Mouse (Mus musculus) small intestine, adult 2 months (tissue): ENCODE measurements around the gene Csmd2. TPM values are rescaled to one million over a fixed set of nuclear protein-coding genes. Genes with fewer than 3 reads are reported as not detected.

Source experiments
- H3K27ac ChIP-seq: fragments of 200-500 bp; 2 replicates; pipeline ENCODE4 v1.5.1; 2012; ENCODE audit warnings: low read depth, low read length, control low read depth, inconsistent platforms; ENCODE audit not compliant: insufficient read depth
- H3K27me3 ChIP-seq: fragments of 200-500 bp; 2 replicates; pipeline ENCODE4 v1.6.1; 2012; ENCODE audit warnings: mild to moderate bottlenecking, moderate library complexity, low read length, inconsistent platforms; ENCODE audit not compliant: control insufficient read depth, insufficient read depth
- H3K36me3 ChIP-seq: fragments of 200-500 bp; 2 replicates; pipeline ENCODE4 v1.6.1; 2012; ENCODE audit warnings: mild to moderate bottlenecking, low read length, control low read depth, inconsistent platforms; ENCODE audit not compliant: control insufficient read depth, insufficient read depth
- H3K4me1 ChIP-seq: fragments of 200-500 bp; 2 replicates; pipeline ENCODE4 v1.6.1; 2012; ENCODE audit warnings: low read length, inconsistent platforms, mixed read lengths; ENCODE audit not compliant: control insufficient read depth, insufficient read depth, insufficient read length
- H3K4me3 ChIP-seq: fragments of 200-500 bp; 2 replicates; pipeline ENCODE4 v1.5.1; 2012; ENCODE audit warnings: low read depth, mild to moderate bottlenecking, control low read depth, inconsistent platforms, low read length, moderate library complexity
- CTCF ChIP-seq: fragments of 200-500 bp; IDR thresholded peaks from 2 replicates; pipeline ENCODE4 v1.5.1; 2012; ENCODE audit warnings: low read depth, mild to moderate bottlenecking, control low read depth, inconsistent platforms, low read length, moderate library complexity, mixed read lengths; ENCODE audit not compliant: insufficient replicate concordance, insufficient read length; ENCODE audit errors: extremely low read depth
- POLR2A ChIP-seq: fragments of 200-500 bp; IDR thresholded peaks from 2 replicates; pipeline ENCODE4 v1.6.1; 2012; ENCODE audit warnings: low read depth, mild to moderate bottlenecking, control low read depth, inconsistent platforms, low read length, moderate library complexity
- WGBS: fragments of 180-500 bp; shearing (Covaris S2); methylation state at CpG from one replicate; pipeline ENCODE4 v1.1.7; 2018; 5-methylcytosine and 5-hydroxymethylcytosine counted together
- polyA plus RNA-seq: library from polyadenylated mRNA; depleted of rRNA; stranded (reverse); fragments of >200 nt; gene quantifications from 2 replicates; pipeline ENCODE4 v1.2.3, GENCODE M21; 2012

Gene Csmd2
- polyA plus RNA-seq, 1 experiment: 0.01 TPM

- no peaks in the 10 kb centered on the region for H3K36me3 ChIP-seq
- TF ChIP-seq CTCF (no peak), POLR2A (no peak)
- no peaks in the 10 kb centered on the region for H3K4me1 ChIP-seq
- H3K27ac ChIP-seq: no peak overlapping the region
- no peak overlapping the region for H3K4me3 ChIP-seq
- H3K27me3 ChIP-seq: no peaks in the 10 kb centered on the region
- 76% methylated on average over 9 of the region's 9 CpGs for WGBS
Observed at GRCm38 (mm10) chr4:128407084-128407845, 419.6 kb downstream of the Csmd2 start.

- TF ChIP-seq POLR2A (no peak), CTCF (no peak)
- WGBS: 73% methylated on average over 7 of the region's 7 CpGs
- Histone ChIP-seq H3K4me3 (no peak overlapping the region), H3K36me3 (no peaks in the 10 kb centered on the region), H3K27me3 (no peaks in the 10 kb centered on the region), H3K4me1 (no peaks in the 10 kb centered on the region), H3K27ac (no peak overlapping the region)
Observed at GRCm38 (mm10) chr4:128411941-128412630, 424.4 kb downstream of the Csmd2 start.

DNA sequence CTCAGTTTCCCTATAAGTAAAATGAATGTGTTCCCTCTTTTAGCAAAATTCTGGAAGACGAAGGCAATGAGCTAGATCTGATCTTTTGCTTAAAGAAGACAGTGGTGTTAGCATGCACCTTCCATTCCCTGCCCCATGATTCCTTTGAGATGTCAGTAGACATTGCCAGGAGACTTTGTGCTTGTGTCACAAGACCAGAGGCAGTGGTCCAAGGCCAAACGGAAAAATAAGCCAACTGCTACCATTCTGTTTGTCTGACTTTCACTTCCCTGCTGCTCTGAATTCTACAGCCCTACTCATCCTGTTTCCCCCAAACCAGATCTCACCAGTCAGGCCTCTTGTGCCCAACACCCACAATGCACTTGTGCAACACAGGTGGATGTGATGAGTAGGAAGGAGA, 427.1 kb downstream of the Csmd2 start:
- Histone ChIP-seq H3K36me3 (no peaks in the 10 kb centered on the region), H3K27ac (no peak overlapping the region), H3K27me3 (no peaks in the 10 kb centered on the region), H3K4me3 (no peak overlapping the region), H3K4me1 (no peaks in the 10 kb centered on the region)
- WGBS: 72% methylated on average over 2 of the region's 2 CpGs
- TF ChIP-seq CTCF (no peak), POLR2A (no peak)

DNA sequence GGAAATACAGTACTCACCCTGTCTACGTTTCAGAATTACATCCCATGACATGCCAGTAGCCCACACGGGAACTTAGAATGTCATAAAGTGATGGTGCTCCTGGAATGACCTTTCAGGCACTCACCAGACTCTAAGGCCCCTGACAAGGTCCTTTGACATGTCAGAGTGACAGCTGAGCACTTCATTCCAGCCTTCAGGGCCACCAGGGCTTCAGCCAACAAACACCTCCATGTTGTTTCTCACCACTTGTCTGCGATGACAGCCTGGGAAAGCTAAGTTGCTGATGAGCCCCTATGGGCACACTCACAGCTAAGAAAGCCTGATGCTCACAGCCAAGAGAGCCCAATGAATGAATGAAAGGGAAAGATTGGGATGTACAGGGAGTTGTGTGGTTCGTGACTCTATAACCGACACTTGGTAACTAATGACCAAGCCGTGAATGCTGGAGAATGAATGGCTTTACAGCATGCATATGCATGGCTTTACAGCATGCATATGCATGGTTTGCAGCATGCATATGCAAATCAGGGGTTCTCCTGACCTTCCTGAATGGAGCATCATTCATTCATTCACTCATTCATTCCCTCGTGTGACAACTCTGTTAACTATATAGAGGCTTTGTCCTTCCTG, 432.4 kb downstream of the Csmd2 start:
- no peak for TF ChIP-seq POLR2A
- TF ChIP-seq CTCF: no peak
- Histone ChIP-seq H3K4me3 (no peak overlapping the region), H3K27ac (no peak overlapping the region), H3K27me3 (no peaks in the 10 kb centered on the region), H3K4me1 (no peaks in the 10 kb centered on the region), H3K36me3 (no peaks in the 10 kb centered on the region)
- 80% methylated on average over 7 of the region's 7 CpGs for WGBS

- Histone ChIP-seq H3K4me1 (no peaks in the 10 kb centered on the region), H3K36me3 (no peaks in the 10 kb centered on the region), H3K27me3 (no peaks in the 10 kb centered on the region), H3K27ac (no peak overlapping the region), H3K4me3 (no peak overlapping the region)
- TF ChIP-seq CTCF (no peak), POLR2A (no peak)
- WGBS: 70% methylated on average over 4 of the region's 4 CpGs
Observed at GRCm38 (mm10) chr4:128422486-128422885, 434.8 kb downstream of the Csmd2 start.

DNA sequence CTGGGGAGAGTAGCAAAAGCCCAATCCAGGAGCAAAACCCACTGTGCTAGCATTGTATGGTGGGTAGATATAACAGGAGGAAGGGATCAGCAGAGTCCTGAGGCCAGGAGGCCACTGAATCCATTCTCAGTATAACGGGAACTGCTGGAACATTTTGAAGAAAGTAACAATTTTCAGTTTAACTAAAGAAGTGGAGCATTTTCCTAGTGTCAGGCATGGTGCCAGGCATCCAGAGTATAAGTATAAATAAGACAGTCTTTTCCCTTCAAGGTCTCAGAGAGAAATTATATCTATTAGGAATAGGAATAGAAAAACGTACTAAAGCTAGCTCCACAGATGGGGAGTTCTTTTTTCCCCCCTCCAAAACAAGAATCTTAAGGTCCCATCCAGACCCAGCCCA, 437.7 kb downstream of the Csmd2 start:
- TF ChIP-seq CTCF: no peak
- TF ChIP-seq POLR2A: no peak
- H3K27me3 ChIP-seq: no peaks in the 10 kb centered on the region
- H3K36me3 ChIP-seq: no peaks in the 10 kb centered on the region
- H3K27ac ChIP-seq: no peak overlapping the region
- H3K4me3 ChIP-seq: no peak overlapping the region
- no peaks in the 10 kb centered on the region for H3K4me1 ChIP-seq
- 55% methylated on average over 2 of the region's 2 CpGs for WGBS

DNA sequence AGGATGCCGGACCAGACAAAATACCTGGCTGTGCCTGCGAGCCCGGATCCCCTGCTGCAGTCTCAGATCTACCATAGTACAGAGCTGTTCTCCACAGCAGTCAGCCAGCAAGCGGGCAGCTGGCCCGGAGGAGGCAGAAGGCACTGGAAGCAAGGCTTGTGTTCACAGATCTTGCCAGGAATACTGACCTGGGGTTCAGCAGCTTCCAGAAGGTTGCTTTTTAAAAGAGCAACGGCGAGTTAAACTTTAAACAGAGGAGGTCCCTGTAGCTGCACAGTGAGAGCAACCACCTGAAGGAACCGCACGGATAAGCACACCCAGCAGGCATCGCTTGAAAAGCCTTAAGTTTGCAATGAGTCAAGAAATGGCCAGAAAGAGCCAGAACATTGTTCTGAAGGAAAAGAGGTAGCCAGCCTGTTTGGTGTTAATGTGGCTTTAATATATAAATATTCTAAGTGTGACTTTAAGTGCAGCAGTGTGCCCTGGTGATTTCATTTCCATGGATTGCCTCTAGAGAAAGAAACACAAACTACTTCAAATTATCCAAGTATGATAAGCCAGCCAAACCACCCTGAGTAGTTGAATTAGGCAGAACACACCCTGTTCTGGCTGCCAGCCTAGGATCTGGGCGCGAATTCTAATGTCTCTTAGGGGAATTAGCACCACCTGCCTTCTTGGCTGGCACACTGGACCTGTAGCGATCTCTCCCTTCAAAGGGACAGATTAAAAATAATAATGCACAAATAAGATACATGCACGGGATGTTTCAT, 439.8 kb downstream of the Csmd2 start:
- Histone ChIP-seq H3K27me3 (no peaks in the 10 kb centered on the region), H3K27ac (no peak overlapping the region), H3K4me1 (no peaks in the 10 kb centered on the region), H3K4me3 (no peak overlapping the region), H3K36me3 (no peaks in the 10 kb centered on the region)
- 63% methylated on average over 14 of the region's 14 CpGs for WGBS
- TF ChIP-seq CTCF (no peak), POLR2A (no peak)
